In the genomic region with DNA sequence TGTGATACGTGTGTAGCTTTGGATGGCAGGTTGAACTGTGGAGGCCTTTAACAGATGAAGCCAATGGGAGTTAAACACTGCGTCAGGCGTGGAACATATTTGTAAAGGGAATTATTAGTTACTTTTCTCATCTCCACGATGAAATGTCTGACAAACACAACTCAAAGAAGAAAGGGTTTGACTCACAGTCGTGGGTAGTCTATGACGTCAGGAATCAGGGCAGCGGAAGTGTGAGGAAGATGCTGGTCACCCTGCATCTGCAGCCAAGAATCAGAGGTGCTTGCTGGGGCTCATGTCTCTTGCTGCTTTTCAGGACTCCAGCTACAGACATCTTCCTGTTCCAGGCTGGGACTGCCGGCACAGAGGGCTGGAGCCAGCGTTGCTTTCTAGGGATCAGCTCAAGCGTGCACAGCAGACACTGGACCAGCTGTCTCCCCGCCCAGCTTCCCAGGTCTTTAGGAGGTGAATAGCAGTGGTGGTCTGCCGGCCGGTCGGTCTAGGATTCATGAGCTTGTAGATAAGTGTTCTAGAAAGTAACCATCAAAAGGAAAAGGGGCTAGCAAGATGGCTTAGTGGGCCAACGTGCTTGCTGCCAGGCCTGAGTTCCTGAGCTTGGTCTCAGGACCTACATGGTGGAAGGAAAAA, we compare ENCODE assay signal across 17 mouse cellular contexts.
"Had no signal": no experiment of that assay in that cellular context is flagged by ENCODE, and none has a peak within 500 bp of the region (broad histone marks: within the 10 kb centered on the region; RNA-seq: fewer than 3 reads in every experiment).

No protein-coding gene starts in this region.

- H3K4me3 ChIP-seq: limb, embryonic 10.5 days; limb, embryonic 13.5 days; liver, embryonic 12.5 days; liver, embryonic 15.5 days; lung, embryonic 15.5 days; megakaryocyte, embryonic 14.5 days; midbrain, embryonic 10.5 days; midbrain, embryonic 13.5 days had no signal

- H3K27ac ChIP-seq: limb, embryonic 10.5 days; limb, embryonic 13.5 days; liver, embryonic 12.5 days; liver, embryonic 15.5 days; lung, embryonic 15.5 days; midbrain, embryonic 10.5 days; midbrain, embryonic 13.5 days had no signal

- H3K4me2 ChIP-seq: limb, embryonic 13.5 days; liver, embryonic 12.5 days; liver, embryonic 15.5 days; lung, embryonic 15.5 days; midbrain, embryonic 13.5 days had no signal

- H3K4me1 ChIP-seq: liver, embryonic 12.5 days; megakaryocyte, embryonic 14.5 days had no signal

- ATAC-seq: liver, embryonic 12.5 days; midbrain, embryonic 13.5 days; midbrain, embryonic 16.5 days had no signal

- DNase-seq: kidney, adult 9 months; kidney, postnatal 14 days; kidney, postnatal 4 days; liver; lung, adult 18-20 months; lung, postnatal 10 days; lung, postnatal 36 days; thymus, postnatal 25 days had no signal

- H3K9me3 ChIP-seq: limb, embryonic 10.5 days; limb, embryonic 13.5 days; liver, embryonic 12.5 days; liver, embryonic 15.5 days; lung, embryonic 15.5 days; megakaryocyte, embryonic 14.5 days; midbrain, embryonic 10.5 days; midbrain, embryonic 13.5 days had no signal

- H3K27me3 ChIP-seq: liver, embryonic 12.5 days; liver, embryonic 15.5 days; lung, embryonic 15.5 days; midbrain, embryonic 13.5 days had no signal

- H3K9ac ChIP-seq: limb, embryonic 13.5 days; liver, embryonic 12.5 days; liver, embryonic 15.5 days; lung, embryonic 15.5 days; midbrain, embryonic 13.5 days had no signal

- H3K36me3 ChIP-seq: limb, embryonic 13.5 days; liver, embryonic 12.5 days; liver, embryonic 15.5 days; lung, embryonic 15.5 days; midbrain, embryonic 13.5 days had no signal
